Mouse (Mus musculus) MN1 (cell line): ENCODE results near the gene Hist1h2bm.

Experiments used
- DNase-seq: peaks from one replicate; pipeline ENCODE4 v3.0.0-alpha.2; 2016; ENCODE audit warnings: low spot score

Hist1h2bm gene

GRCm38 (mm10) chr13:21727948-21728572 lies 6.2 kb downstream of the Hist1h2bm start:
- peak; percentile 51 for DNase-seq

GRCm38 (mm10) chr13:21729544-21729943 lies 7.7 kb downstream of the Hist1h2bm start:
- no peak for DNase-seq

DNA sequence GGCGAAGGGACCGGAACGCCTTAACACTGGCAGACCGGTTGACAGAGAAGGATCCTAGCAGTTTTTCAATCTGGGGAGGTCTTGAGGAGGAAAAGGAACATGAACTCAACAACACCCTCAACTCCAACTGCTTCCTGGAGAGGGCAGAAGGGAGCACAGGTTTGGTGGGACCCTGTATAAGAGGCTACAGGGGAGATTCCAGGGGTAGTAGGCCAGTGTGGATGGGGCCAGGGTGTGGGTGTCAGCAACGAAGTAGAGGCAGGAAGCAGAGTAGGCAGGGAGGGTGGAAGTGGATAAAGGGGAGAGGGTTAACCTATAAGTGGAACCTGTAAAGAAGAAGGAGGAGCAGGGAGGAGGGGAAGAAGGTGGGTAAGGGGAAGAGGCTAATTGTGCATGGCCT lies 11.6 kb downstream of the Hist1h2bm start:
- DNase-seq: peak; percentile 40

- peak; percentile 88 for DNase-seq
These were observed 12.4 kb downstream of the Hist1h2bm start for GRCm38 (mm10) chr13:21734010-21734905.

DNA sequence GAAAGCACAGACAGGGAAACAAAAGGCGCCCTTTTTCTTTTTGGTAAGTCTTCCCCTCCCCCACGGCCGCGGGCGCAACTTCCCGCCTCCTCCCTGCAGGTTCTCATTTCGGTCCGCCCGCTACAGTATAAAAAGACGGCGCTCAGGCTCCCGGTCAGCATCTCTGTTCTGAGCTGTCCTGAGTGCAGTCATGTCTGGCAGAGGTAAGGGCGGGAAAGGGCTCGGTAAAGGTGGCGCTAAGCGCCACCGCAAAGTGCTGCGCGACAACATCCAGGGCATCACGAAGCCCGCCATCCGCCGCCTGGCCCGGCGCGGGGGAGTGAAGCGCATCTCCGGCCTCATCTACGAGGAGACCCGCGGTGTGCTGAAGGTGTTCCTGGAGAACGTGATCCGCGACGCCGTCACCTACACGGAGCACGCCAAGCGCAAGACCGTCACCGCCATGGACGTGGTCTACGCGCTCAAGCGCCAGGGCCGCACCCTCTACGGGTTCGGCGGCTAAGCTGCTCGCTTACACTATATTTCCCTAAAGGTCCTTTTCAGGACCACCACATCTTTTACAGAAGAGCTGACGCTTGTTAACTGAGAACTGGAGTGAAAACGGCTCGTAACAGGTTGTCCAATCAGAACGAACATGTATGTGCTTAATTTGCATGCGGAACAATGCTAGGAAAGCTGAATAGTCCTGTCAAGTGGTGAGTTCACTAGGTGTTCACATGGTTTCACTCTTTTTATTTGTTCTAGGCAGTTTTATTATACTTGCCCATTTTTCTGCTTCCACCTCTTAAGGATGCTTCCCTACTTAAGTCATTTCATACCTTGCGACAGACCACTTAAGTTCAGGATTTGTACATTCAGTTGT lies 13.3 kb downstream of the Hist1h2bm start, which contains the start of gene Hist1h4j:
Gene Hist1h4j, plus strand, starts transcription at position 159 of the 862 bp plus-strand sequence.
- DNase-seq: peak; percentile 87

- no peak for DNase-seq
These were observed 23.2 kb downstream of the Hist1h2bm start for GRCm38 (mm10) chr13:21745006-21745405.

GRCm38 (mm10) chr13:21749387-21750158 lies 27.7 kb downstream of the Hist1h2bm start:
- DNase-seq: peak; percentile 45

- DNase-seq: peak; percentile 86
These were observed 28.5 kb downstream of the Hist1h2bm start, which contains the start of gene Hist1h4k for GRCm38 (mm10) chr13:21750159-21751017. Hist1h4k (minus strand) TSS chr13:21750505.

GRCm38 (mm10) chr13:21751417-21751816 lies 29.6 kb downstream of the Hist1h2bm start:
- DNase-seq: no peak

GRCm38 (mm10) chr13:21751827-21752226 lies 30.0 kb downstream of the Hist1h2bm start:
- DNase-seq: no peak

GRCm38 (mm10) chr13:21752356-21752755 lies 30.5 kb downstream of the Hist1h2bm start:
- DNase-seq: no peak

DNA sequence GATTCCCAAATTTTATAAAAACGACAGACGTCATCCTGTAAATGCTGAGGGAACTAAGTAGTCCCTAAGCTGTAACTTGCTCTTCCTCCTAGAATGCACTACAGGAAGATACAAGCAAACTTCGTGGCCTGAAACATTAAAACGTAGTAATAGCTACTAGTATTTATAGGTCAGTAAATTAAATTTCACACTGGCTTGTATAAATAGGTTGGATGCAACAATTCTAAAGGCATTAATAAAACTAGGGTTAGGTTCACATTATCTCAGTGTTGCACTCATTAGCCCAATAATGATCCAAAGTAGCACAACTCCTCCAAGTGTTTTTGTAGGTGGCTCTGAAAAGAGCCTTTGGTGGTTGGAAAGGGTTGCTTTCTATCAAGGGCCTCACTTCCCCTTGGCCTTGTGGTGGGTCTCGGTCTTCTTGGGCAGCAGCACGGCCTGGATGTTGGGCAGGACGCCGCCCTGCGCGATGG lies 31.2 kb downstream of the Hist1h2bm start:
- DNase-seq: peak; percentile 34

DNA sequence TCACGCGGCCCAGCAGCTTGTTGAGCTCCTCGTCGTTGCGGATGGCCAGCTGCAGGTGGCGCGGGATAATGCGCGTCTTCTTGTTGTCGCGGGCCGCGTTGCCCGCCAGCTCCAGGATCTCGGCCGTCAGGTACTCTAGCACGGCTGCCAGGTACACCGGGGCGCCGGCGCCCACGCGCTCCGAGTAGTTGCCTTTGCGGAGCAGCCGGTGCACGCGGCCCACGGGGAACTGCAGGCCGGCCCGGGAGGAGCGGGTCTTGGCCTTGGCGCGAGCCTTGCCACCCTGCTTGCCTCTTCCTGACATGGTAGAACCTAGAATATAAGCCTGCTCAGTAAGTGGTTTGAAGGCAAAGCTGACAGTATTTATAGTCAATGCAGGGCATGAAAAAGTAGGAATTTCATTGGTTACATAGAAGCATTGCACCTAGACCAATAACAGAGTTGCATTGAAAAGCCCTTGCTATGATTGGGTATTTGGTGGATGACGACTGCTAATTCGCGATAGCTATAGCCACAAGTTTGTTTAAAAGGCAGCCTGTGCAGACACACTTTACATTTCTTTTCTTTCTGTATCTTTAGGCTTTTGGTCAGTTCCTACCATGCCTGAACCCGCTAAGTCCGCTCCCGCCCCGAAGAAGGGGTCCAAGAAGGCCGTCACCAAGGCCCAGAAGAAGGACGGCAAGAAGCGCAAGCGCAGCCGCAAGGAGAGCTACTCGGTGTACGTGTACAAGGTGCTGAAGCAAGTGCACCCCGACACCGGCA lies 31.9 kb downstream of the Hist1h2bm start, which contains the start of the genes Hist1h2ak and Hist1h2bn:
Gene Hist1h2ak, minus strand, starts transcription at position 304 of the 762 bp plus-strand sequence.
Gene Hist1h2bn, plus strand, starts transcription at position 600 of the 762 bp plus-strand sequence.
- peak; percentile 93 for DNase-seq

DNA sequence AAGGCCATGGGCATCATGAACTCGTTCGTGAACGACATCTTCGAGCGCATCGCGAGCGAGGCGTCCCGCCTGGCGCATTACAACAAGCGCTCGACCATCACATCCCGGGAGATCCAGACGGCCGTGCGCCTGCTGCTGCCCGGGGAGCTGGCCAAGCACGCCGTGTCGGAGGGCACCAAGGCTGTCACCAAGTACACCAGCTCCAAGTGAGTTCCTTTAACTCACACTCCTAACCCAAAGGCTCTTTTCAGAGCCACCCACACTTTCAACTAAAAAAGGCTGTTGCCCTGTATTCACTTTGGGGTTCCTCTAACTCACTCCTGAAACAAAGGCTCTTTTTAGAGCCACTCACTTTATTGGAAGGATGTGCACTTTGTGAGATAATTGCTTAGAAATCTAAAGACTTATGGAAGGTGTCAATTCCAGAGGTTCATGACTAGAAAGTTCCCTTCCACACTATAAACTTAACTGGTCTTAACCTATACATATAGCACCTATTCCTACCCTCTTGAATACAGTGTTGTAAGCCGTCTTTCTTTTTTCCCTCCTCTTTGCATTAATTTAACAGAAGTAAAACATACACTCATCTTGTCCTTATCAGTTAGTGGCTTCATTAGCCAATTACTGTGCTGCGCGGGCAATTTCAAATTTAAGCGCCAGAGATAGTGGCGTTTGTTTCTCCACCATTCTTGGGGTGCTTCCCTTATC lies 32.6 kb downstream of the Hist1h2bm start:
- DNase-seq: peak; percentile 50

- no peak for DNase-seq
These were observed 33.9 kb downstream of the Hist1h2bm start for GRCm38 (mm10) chr13:21755707-21756106.
